Mouse (Mus musculus): ENCODE results near the gene Inhbb.

The Inhbb gene

DNA sequence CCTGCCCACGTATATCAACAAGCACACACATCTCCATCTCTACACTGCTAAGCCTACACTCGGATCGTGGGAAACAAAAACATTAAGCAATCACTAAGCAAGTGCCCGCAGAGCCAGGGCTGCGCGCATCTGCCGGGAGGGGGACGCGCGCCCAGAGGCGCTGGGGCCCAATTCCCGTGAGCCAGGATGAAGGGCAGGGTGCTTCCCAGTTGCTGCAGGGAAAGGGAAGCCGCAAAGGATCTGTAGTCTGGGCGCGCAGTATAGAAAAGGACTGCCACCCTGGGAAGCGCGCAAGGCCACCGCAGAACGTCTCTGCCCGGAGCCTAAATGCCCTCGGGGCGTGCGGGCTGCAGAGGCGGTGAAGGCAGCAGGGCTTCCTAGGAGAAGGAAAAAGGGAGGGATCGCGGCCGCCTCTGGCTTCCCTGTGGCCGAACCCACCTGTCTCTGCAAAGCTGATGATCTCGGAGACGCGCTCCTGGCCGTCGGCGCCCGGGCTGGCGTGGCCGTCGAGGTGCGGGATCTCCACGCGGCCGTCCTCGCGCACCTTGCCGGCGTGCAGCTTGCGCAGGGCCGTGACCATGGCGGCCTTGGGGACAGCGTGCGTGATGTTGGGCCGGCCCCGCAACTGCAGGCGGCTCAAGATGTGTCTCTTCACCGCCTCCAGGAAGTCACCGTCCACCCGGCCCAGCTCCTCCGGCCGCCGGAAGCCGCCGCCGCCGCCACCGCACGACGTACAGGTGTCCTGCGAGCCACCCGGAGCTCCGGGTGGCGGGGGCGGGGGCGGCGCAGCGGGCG, 1.7 kb downstream of the Inhbb start:
- peak; percentile 14 to 63 for DNase-seq (ENCODE audit: inconsistent age in 2 of 2, low spot score in 1 of 2)

DNA sequence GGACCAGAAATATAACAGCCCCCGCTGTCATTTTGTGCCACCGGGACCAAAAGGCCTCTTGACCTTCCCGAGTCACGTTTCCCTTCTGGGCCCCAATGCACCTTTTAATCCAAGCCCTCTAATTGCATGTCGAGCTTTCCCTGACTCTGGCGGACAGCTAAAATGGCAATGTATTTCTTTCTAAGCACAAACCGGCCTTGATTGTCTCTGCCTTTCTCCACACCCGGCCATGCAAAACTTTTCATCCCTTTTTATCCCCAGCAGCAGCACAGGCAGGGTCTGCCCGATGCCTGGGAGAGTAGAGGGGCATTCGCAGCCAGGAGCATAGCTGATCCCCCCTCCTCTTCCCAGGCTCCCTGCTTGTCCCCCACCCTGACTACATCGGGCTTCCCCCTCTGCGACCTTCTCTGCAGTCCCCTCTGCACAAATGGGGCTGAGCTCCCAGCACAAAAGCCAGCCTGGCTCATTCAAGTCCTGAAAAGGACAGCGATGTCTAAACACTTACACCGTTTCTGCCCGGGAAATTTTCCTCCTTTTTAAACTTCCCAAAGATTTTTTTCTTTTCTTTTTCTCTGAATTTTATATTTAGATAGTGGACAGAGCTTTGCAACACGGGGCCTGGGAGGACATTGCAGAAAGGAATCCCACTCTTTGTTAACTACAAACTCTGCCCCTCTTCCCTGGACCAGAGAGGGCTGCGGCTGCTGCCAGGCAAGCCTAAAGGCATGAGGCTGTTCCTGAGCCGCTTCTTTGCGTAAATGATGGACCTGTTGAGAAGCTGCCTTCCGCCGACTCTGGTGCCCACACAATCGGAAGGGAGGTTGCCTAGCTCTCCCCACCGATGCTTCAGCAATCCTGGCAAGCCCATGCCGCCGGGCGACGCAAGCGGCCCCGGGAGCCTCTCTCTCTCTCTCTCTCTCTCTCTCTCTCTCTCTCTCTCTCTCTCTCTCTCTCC, 2.6 kb downstream of the Inhbb start:
- DNase-seq (ENCODE audit: inconsistent age in 2 of 2, low spot score in 1 of 2), result no peak

DNA sequence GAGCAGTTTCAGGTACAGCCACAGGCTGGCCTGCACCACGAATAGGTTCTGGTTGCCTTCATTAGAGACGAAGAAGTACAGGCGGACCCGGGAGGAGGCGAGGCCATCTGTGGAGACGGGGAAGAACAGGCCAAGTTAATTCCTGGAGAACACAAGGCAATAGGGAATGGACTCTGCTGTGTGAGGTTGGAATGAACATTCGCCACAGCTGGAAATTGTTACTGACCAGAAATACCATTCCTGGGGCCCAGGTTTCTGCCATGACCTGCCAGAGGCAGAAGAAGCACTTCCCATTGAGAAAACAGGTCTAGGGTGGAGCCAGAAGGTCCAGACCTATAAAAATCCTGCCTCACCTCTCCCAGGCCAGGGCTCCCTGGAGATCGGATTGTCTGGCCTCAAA, 4.1 kb downstream of the Inhbb start:
- no peak for DNase-seq (ENCODE audit: inconsistent age in 2 of 2, low spot score in 1 of 2)

DNA sequence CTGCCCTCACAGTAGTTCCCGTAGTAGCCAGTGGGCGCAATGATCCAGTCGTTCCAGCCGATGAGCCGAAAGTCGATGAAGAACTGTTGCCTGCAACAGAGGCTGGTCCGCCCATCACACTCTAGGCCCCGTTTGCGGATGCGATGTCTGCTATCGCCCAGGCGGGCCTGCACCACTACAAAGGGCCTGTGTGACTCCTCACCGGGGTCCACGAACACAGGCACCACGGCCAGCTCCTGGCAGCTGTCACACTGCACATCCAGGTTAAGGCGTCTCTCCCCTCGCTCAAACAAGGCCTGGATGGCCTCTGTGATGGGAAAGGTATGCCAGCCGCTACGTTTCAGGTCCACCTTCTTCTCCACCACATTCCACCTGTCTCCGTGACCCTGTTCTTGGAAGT, 4.5 kb downstream of the Inhbb start:
- no peak for DNase-seq (ENCODE audit: inconsistent age in 2 of 2, low spot score in 1 of 2)

DNA sequence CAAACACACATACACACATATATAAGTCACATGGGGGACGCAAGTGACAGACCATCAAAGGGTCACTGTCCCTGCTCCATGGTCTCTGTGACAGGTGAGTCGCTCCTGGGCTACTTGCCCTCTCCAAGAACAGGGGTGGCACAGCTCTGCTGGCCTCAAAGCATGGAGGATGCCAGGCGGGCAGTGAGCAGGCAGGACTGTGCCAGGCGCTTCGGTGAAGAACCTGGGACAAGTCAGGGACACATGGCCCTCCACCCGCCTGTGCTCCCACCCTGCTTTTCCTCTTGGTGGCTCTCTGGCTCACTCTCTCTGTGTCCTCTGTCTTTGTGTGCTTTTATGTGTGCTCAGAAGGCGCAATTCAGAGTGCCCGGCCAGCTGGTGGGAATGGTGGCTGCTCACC, 5.4 kb downstream of the Inhbb start:
- no peak for DNase-seq (ENCODE audit: inconsistent age in 2 of 2, low spot score in 1 of 2)

DNA sequence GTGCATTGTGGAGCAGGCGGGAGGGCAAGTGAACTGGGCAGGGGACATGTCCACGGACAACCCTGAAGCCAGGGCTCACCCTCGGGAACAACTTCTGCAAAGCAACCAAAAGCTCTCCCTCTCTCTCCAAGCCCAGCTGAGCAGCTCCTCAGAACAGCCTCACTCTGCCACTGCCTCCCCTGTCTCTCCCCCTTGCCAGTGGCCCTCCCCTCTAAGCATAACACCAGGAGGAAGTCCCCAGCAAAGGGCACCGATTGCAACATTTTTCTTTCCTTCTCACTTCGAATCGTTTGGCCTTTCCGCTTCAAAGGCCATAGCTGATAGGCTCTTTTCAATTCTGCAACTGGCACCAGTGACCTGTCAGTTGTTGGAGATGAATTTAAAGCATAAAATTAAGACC, 5.9 kb downstream of the Inhbb start:
- no peak for DNase-seq (ENCODE audit: inconsistent age in 2 of 2, low spot score in 1 of 2)

DNA sequence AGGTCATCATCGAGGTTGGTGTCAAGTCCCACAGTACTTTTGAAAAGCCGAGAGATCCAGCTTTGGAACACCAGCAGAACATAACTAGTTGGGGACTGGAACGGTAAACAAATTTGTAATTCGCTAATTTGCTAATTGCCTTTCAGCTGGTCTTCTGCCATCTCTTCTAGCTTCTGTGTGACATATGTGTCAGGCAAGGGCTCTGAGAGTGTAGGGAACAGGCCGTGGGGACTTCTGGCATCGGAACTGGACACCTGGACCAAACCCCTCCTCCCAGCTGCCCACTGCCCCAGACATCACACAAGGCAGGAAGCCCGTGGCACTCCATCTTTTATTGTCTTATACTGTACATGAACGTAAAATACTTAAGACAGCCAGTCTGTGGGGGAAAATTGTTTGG, 6.9 kb downstream of the Inhbb start:
- no peak for DNase-seq (ENCODE audit: inconsistent age in 2 of 2, low spot score in 1 of 2)

DNA sequence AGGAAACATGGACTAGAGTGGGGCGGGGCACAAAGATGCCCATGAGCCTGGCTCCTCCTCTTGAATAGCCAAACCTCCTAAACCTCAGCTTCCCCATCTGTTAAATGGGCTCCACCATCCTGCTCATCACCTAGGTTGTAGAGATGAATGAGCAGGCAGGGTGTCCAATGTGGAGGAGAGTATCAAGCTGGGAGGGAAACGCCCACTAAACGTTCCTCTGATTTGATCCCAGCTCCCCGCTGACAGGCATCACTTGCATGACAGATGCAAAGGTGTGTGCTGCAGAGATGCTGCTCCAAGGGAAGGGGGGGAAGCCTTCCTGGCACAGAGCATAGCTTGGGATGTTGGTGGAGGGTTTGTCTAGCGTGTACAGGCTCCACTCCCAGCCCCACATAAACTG, 11.4 kb downstream of the Inhbb start:
- no peak for DNase-seq (ENCODE audit: inconsistent age in 2 of 2, low spot score in 1 of 2)

DNA sequence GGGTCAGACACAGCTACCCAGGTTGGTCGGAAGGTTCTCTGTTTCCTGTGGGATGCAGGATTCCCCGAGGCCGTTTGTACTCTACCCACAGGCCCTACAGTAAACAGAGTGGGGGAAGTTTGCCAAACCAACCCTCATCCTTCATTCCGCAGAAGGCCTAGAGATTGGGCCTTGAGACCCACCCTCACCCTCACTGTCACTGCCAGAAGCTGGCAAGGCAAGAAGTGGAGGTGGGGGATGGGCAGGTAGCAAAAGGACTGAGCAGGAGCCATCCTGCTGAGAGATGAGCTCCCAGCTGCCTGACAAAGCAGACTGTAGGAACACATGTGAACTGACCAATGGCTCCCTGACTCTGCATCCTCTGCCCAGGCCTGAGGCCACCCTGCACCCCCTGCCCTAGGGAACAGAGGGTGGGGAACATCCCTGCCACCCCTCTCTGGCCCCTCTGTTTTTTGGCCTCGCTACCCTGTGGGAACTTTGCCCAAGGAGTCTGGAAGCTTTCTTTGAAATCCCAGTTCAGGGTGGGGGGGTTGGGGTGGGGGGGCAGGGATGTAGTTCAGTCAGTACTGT, 12.4 kb downstream of the Inhbb start:
- no peak for DNase-seq (ENCODE audit: inconsistent age in 2 of 2, low spot score in 1 of 2)

DNA sequence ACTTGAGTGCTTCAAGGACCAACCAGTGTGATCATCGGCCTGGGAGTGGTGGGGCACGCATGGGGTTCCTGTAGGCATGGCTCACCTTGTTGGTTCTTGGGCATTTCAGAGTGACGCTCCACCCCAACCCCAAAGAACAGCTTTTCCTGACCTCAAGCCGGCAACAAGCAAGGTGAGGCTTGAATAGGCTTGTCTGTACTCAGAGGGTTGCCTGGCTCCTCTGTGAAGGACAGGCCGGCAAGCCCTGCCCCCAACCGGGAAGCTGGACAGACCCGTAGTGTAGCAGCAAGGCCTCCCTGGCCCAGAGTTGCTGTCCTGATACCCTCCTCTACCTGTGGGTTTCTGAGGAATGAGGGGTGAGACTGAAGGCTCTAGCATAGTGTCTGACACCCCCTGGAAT, 12.9 kb downstream of the Inhbb start:
- DNase-seq (ENCODE audit: inconsistent age in 2 of 2, low spot score in 1 of 2), result no peak

DNA sequence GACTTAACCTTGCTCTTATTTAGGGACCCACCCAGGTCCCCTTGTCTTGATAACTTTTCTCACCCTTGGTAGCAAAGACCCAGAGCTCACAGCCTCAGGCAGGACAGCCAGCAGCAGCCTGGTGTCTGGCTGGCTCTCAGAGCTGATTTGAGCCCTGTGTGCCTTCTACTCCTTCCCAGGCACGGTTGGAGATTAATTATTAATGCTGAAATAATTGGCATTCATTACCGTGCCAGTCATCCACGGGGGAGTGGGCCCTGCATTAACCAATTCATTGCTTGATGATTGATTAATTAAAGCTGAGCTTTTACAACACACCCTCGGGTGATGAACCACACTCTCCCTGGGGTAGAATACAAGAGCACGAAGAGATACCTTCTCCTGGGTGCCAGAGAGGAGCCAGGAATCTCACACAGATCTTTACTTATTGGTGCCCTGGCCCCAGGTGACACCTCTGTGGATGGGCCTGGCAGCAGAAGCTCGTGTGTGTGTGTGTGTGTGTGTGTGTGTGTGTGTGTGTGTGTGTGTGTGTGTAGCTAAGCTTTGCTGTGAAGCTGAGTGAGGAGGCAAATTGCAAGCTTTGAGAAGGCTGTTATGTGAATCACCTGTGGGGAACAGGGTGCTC, 14.2 kb downstream of the Inhbb start:
- no peak for DNase-seq (ENCODE audit: inconsistent age in 2 of 2, low spot score in 1 of 2)

DNA sequence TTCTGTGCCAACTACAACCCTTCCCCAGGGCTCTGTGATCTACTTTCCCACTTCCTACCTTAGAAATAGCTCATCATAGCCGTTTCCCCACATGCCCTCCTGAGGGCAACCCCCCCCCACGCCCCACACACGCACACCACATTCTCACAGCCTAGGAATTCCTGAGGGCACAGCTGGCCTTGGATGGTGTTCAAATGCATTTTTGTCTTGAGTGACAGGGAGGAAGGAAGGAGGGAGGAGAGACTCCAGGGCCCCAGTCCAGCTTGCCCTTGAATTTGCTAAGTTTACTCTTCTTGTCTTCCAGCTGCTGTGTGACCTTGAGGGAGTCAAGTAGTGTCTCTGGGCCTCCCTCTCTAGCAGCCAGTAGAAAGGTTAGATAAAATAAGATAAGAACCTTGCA, 17.2 kb downstream of the Inhbb start:
- DNase-seq (ENCODE audit: inconsistent age in 2 of 2, low spot score in 1 of 2), result peak; percentile 38 to 74

DNA sequence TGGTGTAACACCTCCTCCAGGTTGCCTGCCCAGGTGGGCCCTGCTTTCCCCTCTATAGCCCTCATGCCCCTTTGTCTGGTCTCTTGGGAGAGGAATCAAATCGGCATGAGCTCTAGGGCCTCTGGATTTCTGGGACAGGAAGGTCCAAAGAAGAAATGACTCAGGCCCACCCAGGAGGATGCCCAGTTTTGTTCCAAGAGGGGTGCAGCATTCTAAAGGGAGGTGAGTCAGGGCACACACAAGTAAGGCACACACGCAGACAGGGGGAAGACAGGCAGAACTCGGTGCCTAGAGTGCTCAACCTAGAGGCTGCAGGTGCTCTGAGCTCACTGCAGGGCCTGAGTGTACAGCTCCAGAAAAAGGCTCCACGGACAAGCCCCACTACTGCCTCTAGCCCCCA, 17.7 kb downstream of the Inhbb start:
- no peak for DNase-seq (ENCODE audit: inconsistent age in 2 of 2, low spot score in 1 of 2)

DNA sequence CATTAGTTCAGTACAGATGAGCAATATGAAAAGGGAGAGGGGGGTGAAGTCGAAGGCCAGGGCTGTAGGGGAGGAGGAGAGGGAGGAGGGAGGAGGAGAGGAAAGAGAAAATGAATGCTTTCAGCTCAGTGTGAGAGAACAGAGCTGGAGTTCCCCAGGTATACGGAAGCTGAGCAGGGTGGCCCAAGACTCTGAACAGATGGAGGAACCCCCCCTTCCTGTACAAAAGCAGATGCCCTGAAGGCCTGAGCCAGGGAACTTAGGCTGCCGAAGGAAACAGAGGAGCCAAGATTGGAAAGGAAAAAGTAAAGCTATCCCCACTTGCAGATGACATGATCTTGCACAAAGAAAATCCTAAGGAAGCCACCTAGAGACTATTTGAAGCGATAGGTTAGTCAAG, 20.8 kb downstream of the Inhbb start:
- no peak for DNase-seq (ENCODE audit: inconsistent age in 2 of 2, low spot score in 1 of 2)

DNA sequence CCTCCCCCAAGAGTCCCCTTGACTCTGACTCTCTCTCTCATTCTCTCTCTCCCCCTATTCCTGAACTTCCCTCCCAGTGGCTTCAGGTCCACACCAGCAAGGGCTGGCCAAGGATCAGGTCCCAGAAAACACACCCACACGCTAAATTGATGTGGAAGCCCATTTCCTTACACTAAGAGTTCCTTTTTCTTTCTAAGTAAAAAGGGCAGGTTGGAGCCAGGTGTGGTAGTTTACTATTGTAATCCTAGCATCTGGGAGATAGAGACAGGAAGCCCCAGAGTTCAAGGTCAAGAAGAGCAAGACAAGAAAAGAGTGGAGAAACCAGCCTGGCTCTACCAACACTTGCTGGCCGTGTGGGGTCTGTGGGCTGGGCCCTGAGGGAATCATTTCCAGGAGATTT, 23.4 kb downstream of the Inhbb start:
- no peak for DNase-seq (ENCODE audit: inconsistent age in 2 of 2, low spot score in 1 of 2)

DNA sequence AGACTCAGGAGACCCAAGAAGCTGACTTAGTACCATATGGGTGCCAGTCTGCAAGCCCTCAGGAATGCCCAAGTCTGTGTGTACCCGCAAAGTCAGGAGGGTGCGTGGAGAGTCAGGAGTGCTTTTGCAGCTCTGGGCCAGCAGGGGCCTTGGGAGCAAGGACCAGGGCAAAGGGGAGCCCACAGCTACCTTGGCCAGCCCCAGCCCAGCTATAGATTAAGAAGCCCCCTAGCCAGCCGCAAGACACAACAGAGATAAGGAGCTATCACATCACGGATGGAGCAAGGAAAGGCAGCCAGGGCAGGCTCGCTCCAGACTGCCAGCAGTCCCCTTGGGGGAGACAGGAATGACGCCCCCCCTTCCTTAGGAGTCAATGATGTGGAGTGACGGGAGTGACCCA, 24.2 kb downstream of the Inhbb start:
- DNase-seq (ENCODE audit: inconsistent age in 2 of 2, low spot score in 1 of 2), result no peak

DNA sequence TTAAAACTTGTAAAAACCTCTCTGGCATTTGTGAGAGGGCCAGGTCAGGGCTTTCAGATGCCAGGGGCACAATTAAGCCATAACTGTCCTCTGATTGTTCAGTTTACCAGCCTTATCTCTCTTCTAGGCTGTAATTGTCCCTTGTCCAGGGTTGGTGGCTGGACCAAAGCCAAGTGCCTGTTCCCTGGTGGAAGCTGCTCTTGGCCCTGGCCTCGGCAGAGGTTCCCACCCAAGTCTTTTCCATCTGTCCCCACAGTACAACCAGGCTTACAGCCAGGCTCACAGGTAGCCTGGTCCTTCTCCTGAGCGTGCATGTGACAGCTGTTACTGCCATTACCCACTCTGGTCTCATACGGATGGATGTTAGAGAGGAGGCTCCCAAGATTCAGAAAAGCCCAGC, 30.7 kb downstream of the Inhbb start:
- peak; percentile 74 to 91 for DNase-seq (ENCODE audit: inconsistent age in 2 of 2, low spot score in 1 of 2)

DNA sequence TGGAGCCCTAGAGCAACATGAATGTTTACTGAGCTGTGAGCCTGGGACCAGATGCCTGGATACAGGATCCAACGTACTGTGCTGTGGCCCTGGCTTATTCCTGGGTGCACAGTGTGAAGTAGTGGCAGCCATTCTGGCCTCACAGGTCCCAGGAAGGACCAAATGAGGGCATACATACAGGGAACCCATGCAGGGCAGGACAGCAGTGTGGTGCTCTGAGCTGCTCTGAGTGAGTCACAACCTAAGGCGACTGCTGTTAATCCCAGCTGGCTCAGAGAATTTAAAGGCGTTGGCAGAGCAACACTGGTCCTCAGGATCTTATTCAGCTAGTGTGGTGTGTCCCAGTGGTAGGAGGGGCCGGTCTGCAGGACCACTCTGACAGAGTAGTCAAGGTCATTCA, 31.4 kb downstream of the Inhbb start:
- DNase-seq (ENCODE audit: inconsistent age in 2 of 2, low spot score in 1 of 2), result no peak

DNA sequence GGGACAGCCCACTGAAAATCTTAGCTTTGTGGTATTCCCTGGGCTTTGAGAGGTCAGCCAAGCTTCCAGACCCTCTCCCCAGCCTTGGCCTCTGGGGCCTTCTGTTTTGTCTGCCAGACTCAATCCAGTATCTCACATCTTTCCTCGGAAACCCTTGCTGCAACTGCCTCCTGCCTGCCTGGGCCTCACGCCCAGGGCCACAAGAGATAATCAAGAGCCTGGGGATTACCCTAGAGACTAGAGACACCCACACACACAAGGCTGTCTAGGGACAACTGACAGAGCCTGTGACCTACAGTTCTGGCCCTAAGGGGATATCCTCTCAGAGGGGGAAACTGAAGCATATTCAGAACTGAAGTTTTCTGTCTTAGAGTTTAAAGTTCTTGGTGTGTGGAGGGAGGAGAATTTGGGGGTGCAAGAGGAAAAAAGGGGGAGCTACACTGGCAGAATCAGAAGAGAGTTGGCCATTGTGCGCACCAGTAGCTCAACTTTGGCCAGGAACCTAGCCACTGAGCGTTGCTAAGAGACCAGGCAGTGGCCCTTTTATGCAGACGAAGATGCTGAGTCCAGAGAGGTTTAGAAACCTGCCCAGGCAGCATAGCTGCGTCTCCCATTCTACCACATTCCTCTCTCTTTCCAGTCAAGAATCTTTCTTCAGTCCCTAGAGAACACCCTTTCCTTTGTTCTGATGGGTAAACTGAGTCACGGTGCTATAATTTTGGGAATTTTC, 32.1 kb downstream of the Inhbb start:
- peak in 1 of 2 experiments; percentile 49 for DNase-seq (ENCODE audit: inconsistent age in 2 of 2, low spot score in 1 of 2)

DNA sequence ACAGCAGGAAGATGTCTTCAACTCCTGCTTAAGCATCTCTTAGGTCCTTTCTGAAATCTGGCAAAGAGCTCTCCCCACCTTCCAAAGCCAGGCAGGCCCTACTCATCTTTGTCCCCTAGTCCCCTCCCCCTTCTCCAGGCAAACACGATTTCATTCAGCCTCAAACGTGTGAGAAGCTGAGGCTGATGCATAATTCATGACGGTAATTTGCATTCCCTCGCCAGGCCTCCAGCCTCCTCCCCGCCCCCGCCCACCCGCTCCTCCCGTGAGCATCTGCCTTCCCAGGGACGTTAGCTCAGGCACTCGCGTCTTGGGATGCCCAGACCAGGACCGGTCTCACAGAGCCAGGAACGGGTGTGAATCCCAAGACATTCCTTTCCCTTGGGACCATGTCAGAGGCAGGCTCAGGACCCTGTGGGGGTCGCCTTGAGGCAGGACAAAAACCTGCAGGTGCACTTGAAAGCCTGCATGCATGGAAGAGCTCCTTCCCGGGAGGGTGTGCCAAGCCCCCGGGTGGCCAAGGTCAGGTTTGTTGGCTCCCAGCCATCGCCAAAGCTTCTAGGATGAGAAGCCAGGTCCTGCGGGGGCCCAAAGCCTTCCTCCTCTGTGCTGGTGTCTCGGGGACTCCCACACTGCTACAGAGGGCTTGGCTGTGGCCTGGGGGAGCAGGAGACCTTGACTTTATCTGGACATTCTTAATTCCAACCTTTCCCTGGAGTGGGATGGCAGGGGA, 33.2 kb downstream of the Inhbb start:
- peak; percentile 26 to 71 for DNase-seq (ENCODE audit: inconsistent age in 2 of 2, low spot score in 1 of 2)

Data from adrenal gland, adult (tissue).